Mouse (Mus musculus): ENCODE measurements at regions not wholly inside any gene's neighbourhood (a gene's known extent, or its start where the extent isn't known, plus 50 kb on each side); places are given as distances from the start of the nearest gene placed in this dataset.

DNA sequence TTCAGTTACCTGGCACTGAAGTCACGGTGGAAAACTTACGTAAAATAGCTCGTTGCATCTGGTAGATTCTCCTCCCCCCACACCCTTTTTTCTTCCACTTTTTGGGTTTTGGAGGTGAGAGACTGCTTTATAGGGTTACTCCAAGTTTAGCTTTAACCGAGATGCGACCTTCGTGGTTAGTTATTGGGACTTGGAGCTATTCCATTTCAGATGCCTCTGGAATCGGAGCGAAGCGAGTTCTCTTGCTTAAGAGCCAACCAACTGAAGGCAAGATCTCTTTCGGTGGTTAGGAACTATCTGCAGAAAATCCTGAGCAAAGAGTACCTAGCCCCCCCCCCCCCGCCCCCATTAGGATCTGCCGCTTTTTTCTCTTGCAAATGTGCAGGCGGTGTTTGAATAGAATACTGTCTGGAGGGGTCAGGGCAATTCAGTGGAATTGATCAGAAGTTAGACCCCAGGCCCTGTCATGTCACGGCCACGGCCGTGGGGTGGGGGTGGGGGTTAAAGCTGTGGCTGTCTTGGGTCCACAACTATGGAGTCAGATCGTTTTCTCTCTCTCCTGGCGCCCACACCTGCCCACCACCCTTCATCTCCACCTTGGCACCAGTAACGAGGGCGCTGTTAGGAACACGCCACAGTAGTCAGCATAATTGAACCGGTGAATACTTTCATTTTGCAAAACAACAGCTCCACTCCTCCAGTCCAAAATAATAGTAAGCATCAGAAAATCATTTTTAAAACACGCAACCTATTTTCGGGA is 229.6 kb downstream of the Mef2c start:
- Histone ChIP-seq H3K27me3 (ENCODE audit: low read depth, poor library complexity, severe bottlenecking) (peaks cover 74% of the 10 kb centered on the region), H3K9me3 (replicated peaks) (no peaks in the 10 kb centered on the region), H3K4me1 (peaks cover 52% of the 10 kb centered on the region), H3K36me3 (peaks cover 42% of the 10 kb centered on the region), H3K27ac (replicated peaks) (peak overlapping the region; percentile 100), H3K4me3 (peak overlapping the region; percentile 85)
- DNase-seq (ENCODE audit: low spot score) = peak; percentile 63
- WGBS = 2% methylated on average over 24 of the region's 24 CpGs

DNA sequence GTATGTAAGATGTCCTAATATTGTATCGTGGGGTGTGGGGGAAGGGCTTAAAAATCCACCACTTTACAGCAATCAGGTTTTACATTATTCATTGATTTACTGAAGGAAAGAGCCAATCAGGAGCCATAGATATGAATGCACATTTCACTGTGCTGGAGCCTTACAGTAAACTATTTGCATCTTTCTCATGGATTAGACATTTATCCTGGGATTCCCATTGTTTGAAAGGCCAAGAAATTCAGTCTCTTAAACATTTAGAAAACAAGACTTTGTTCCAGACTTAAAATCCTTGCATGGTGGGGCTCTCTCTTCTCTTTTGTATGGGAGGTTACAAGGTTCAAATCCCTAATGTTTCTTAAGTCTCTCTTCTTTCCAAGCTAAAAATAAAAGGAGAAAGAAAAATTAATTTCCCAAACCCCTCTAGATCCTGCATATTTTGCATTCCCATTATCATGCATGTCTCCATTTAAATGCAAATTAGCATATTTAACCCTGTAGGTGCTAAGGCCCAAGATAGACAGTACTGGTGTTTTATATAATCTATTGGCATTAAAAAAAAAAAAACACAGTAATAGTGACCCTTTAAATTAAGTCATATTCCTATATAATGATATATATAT is 230.3 kb downstream of the Mef2c start:
- Histone ChIP-seq H3K4me3 (peak overlapping the region; percentile 85), H3K27me3 (ENCODE audit: low read depth, poor library complexity, severe bottlenecking) (peaks cover 73% of the 10 kb centered on the region), H3K4me1 (peaks cover 55% of the 10 kb centered on the region), H3K9me3 (replicated peaks) (no peaks in the 10 kb centered on the region), H3K36me3 (peaks cover 49% of the 10 kb centered on the region), H3K27ac (replicated peaks) (peak overlapping the region; percentile 100)
- no peak for DNase-seq (ENCODE audit: low spot score)
- 0% methylated on average over 1 of the region's 1 CpGs for WGBS

DNA sequence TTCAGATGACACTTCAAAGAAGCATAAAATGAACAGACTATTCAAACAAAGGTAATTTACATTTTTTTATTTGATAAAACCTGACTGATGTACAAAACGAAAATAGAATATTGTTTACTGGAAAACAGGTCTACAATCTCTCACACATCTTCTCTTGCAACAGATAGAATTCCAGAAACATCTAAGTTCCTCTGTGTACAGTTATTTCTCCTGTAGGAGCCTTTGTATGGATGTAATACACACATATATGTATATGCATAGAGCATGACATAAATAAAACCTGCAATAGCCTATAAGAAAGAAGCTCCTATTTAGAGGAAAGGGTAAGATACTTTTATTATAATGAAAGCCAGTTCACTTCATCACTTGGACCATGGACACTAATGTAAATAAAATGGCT is 230.8 kb downstream of the Mef2c start:
- H3K4me1 ChIP-seq = peaks cover 60% of the 10 kb centered on the region
- H3K27me3 ChIP-seq (ENCODE audit: low read depth, poor library complexity, severe bottlenecking) = peaks cover 75% of the 10 kb centered on the region
- no peaks in the 10 kb centered on the region for H3K9me3 ChIP-seq (replicated peaks)
- H3K27ac ChIP-seq (replicated peaks) = peak overlapping the region; percentile 88; the same call in 1 of the 2 replicates
- peaks cover 49% of the 10 kb centered on the region for H3K36me3 ChIP-seq
- whole genome bisulfite sequencing = 7% methylated on average over 1 of the region's 1 CpGs
- no peak for DNase-seq (ENCODE audit: low spot score)
- peak overlapping the region; percentile 85 for H3K4me3 ChIP-seq

DNA sequence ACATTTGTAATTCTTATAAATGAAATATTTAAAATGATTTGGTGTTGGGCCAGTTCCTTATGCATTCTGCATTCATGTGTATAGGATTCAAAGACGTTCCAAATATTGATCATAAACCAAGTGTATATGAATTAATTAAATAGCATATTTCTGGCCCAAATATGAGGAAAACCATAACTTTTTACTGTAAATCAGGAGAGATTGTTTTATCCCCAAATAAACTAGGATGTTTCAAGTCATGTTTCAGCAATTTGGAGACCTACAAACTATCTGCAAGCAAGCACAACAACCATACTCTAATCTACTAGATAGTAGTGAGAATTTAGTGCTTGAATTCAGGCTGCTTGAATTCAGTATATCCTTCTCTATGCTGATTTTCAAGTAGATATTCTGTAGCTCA is 231.3 kb downstream of the Mef2c start:
- DNase-seq (ENCODE audit: low spot score) = no peak

DNA sequence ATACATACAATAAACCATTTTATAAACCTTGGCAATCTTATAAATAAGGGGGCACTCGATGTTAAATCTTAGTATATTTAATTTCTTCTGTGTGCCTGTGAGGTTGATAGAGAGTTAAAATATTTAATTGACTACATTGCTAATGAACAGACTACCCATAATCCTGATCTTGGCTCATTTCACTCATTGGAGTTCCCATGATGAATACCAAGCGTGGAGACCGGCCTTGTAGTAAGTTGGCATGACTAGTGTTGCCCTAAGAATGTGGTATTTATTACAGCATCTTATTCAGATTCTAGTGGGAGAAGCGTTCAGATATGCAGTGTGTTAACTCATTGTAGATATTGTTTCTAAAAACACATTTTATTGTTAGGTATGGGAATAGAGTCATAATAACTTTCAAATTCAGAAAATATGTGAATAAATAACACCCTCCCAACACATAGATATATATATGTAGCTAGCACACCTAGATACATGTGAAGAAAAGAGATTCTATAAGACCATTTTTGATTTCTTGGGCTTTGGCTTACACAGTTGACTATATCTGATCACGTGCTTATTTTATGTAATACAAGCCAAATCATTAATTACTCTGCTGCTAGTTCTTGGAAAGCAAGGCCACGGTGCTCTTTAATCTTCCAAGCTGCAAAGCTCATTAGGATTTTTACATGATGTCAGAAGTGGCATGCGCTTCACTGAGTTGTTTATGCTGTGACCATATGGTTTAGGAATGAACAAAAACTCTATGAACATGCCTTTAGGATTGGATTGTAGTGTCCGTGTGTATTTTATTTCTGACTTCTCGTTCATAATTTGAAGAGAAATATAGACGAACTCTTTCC is 232.0 kb downstream of the Mef2c start:
- peak overlapping the region; percentile 88; the same call in 1 of the 2 replicates for H3K27ac ChIP-seq (replicated peaks)
- H3K4me1 ChIP-seq = peaks cover 69% of the 10 kb centered on the region
- peak overlapping the region; percentile 85 for H3K4me3 ChIP-seq
- 47% methylated on average over 10 of the region's 10 CpGs for WGBS
- DNase-seq (ENCODE audit: low spot score) = no peak
- peaks cover 78% of the 10 kb centered on the region for H3K27me3 ChIP-seq (ENCODE audit: low read depth, poor library complexity, severe bottlenecking)
- H3K36me3 ChIP-seq = peaks cover 56% of the 10 kb centered on the region
- no peaks in the 10 kb centered on the region for H3K9me3 ChIP-seq (replicated peaks)

More for the DNA sequence above, 231.3 kb downstream of the Mef2c start:
- H3K36me3 ChIP-seq = peaks cover 52% of the 10 kb centered on the region
- H3K9me3 ChIP-seq (replicated peaks) = no peaks in the 10 kb centered on the region
- peak overlapping the region; percentile 85 for H3K4me3 ChIP-seq
- 70% methylated on average over 1 of the region's 1 CpGs for WGBS
- peaks cover 65% of the 10 kb centered on the region for H3K4me1 ChIP-seq
- H3K27me3 ChIP-seq (ENCODE audit: low read depth, poor library complexity, severe bottlenecking) = peaks cover 77% of the 10 kb centered on the region
- H3K27ac ChIP-seq (replicated peaks) = peak overlapping the region; percentile 88; the same call in 1 of the 2 replicates

DNA sequence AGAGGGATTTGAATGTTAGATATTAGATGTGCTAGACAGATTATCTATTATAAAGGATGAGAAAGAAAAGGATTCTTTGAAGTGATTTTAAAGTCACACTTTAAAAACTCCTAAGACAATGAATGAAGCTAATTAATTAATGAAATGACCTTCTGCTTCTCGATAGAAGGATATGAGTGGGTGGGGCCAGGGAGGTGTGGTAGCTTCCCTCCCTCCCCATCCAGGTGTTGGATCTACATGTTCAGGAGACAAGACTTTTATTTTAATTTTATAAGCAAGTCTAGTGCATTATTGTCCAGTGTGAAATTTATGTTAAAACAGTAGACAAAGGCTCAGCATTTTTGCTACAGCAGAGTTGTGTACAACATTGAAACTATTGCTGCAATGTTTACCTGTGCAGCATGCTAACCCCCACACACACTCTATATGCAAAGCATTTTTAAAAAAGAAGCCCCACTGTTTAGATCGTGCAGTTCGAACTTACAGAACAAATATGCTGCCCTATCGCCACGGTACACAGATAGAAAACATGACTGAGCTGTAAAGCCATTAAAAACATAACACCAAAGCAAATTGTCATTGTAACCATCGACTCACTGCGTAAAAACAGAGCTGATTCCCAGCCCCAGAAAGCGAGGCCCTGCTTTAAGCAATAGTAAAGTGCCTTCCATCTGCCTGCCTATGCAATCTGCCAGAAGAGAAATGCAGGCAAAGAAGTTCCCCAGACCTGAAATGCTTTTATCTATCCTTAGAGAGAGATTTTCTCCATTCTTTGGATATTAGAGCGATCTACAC is 233.4 kb downstream of the Mef2c start:
- H3K36me3 ChIP-seq = peaks cover 57% of the 10 kb centered on the region

DNA sequence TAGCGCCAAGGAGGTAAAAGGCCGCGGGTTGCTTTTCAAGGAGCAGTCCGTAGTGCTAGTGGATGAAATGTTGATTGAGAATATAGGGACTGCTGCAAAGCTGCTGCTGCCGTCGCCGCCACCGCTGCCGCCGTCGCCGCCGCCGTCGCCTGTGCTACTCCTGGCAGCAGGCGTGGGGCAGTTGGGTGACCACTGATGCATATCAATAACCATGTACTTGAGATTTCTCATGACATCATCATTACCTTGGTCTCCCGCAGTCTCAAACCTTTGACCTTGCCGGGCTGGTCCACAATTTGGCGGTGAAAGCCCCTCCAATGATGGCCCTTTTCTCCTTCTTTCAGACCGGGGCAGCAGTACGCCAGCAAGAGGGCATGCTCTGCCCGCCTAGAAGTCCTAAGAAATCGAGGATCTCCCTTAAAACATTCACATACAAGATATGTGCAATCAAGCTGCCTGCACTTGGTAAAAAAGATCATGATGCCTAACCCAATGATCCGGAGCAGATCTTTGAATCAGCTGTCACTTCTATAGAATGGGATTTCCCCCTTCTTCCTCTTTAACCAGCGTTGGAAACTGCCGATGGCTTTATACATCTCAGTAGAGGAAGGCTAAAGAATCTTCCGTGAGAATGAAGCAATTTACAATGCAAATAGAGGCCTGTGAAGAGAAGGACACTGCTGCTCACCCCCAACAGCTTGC is 234.1 kb downstream of the Mef2c start:
- peaks cover 76% of the 10 kb centered on the region for H3K4me1 ChIP-seq
- DNase-seq (ENCODE audit: low spot score) = peak; percentile 74
- H3K27me3 ChIP-seq (ENCODE audit: low read depth, poor library complexity, severe bottlenecking) = peaks cover 70% of the 10 kb centered on the region
- peak overlapping the region; percentile 85 for H3K4me3 ChIP-seq
- under 1% methylated on average over 27 of the region's 27 CpGs for WGBS
- peaks cover 53% of the 10 kb centered on the region for H3K36me3 ChIP-seq
- H3K9me3 ChIP-seq (replicated peaks) = no peaks in the 10 kb centered on the region
- H3K27ac ChIP-seq (replicated peaks) = peak overlapping the region; percentile 88

More for the DNA sequence above, 233.4 kb downstream of the Mef2c start:
- Histone ChIP-seq H3K27me3 (ENCODE audit: low read depth, poor library complexity, severe bottlenecking) (peaks cover 77% of the 10 kb centered on the region), H3K9me3 (replicated peaks) (no peaks in the 10 kb centered on the region), H3K4me1 (peaks cover 71% of the 10 kb centered on the region), H3K27ac (replicated peaks) (peak overlapping the region; percentile 88), H3K4me3 (peak overlapping the region; percentile 85)
- DNase-seq (ENCODE audit: low spot score) = no peak
- WGBS = 4% methylated on average over 9 of the region's 9 CpGs

DNA sequence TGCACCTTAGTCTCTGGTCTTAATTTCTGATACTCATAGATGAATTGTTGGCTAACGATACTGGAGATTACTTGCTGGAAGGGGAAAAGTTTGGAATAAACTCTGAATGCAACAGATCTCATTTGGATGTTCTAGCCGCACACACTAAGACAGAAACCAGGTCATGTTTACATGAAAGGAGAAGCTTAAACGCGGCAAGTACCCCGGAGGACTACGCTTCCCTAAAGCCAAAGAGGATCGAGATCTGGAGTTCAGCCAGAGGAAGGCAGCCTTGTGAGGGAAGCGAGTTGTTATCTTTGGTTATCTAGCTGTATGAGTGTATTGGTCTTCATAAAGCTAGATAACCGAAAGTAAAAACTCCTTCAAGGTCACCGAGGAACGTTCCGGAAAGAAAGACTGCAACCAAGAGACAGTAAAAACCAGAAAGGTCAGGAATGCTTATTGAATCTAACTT is 234.7 kb downstream of the Mef2c start:
- Histone ChIP-seq H3K9me3 (replicated peaks) (no peaks in the 10 kb centered on the region), H3K27me3 (ENCODE audit: low read depth, poor library complexity, severe bottlenecking) (peaks cover 64% of the 10 kb centered on the region), H3K27ac (replicated peaks) (peak overlapping the region; percentile 88), H3K36me3 (peaks cover 53% of the 10 kb centered on the region), H3K4me1 (peaks cover 76% of the 10 kb centered on the region), H3K4me3 (peak overlapping the region; percentile 85)
- 2% methylated on average over 12 of the region's 12 CpGs for WGBS
- DNase-seq (ENCODE audit: low spot score) = peak; percentile 52

DNA sequence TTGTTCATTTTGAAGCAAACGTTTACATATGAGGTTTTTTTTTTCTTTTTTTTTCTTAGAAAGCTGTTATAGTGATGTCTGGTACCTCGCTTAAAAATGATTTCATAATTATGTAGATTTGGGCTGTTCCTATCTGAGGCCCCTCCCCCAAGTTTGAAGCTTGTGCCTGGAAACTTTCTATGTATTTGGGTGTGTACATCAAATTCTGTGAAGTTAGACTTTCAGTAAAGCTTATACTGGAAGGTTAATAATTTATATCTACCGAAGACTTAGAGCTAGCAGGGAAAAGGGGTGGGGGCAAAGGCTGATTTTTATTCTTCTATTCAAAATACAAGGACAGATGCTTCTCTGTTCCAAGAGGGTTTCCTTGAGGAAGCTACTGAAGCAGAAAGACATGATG is 235.3 kb downstream of the Mef2c start:
- Histone ChIP-seq H3K36me3 (peaks cover 53% of the 10 kb centered on the region), H3K4me3 (peak overlapping the region; percentile 85), H3K4me1 (peaks cover 81% of the 10 kb centered on the region), H3K27ac (replicated peaks) (peak overlapping the region; percentile 88), H3K27me3 (ENCODE audit: low read depth, poor library complexity, severe bottlenecking) (peaks cover 66% of the 10 kb centered on the region), H3K9me3 (replicated peaks) (no peaks in the 10 kb centered on the region)
- no peak for DNase-seq (ENCODE audit: low spot score)
- 6% methylated on average over 3 of the region's 3 CpGs for WGBS

DNA sequence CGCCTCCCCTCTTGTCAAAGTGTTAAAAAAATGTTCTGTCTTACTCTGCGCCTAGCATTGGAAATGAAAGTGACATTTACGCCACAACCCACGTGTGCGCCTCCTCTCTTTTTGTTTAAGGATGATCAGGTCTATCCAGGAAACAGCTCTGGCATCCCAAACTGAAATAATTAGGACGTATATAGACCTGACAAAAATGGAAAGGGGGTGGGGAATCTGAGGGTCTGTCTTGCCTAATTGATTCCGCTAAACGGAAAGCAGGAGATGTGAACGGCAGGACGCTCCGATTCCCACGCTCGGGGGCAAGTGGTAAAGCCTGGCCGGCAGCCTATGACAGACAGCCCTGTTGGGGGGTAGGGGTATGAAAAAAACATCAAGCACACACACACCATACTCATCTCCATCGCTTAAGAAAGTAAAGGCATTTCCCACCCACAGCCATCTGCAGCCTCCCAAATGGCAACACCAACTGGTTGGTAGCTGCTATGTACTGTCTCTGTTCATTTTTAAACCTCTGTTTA is 235.8 kb downstream of the Mef2c start:
- WGBS = 2% methylated on average over 15 of the region's 15 CpGs
- Histone ChIP-seq H3K4me3 (peak overlapping the region; percentile 85), H3K4me1 (peaks cover 86% of the 10 kb centered on the region), H3K27me3 (ENCODE audit: low read depth, poor library complexity, severe bottlenecking) (peaks cover 66% of the 10 kb centered on the region), H3K36me3 (peaks cover 52% of the 10 kb centered on the region), H3K27ac (replicated peaks) (peak overlapping the region; percentile 88), H3K9me3 (replicated peaks) (no peaks in the 10 kb centered on the region)
- DNase-seq (ENCODE audit: low spot score) = peak; percentile 87

DNA sequence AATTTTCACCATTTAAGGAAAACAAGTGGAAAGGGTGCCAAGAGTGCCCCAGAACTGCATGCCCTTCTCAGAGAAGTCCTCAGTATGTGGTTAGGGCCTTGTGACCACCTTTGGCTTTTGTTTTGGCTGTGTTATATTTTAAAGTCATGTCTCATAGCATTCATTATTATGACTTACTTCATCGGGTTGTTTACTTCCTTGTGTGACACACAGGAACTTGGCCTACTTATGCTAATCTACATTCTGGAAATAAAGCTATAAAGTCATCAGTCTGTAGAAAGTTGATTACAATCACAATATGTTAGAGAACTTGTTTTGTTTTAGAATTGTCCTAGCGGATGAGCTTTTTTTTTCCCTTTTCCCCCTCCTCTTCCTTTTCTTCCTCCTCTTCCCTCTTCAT is 236.3 kb downstream of the Mef2c start:
- H3K27me3 ChIP-seq (ENCODE audit: low read depth, poor library complexity, severe bottlenecking) = peaks cover 61% of the 10 kb centered on the region
- H3K9me3 ChIP-seq (replicated peaks) = no peaks in the 10 kb centered on the region
- no peak for DNase-seq (ENCODE audit: low spot score)
- WGBS = 12% methylated on average over 2 of the region's 2 CpGs
- peaks cover 47% of the 10 kb centered on the region for H3K36me3 ChIP-seq
- H3K4me1 ChIP-seq = peaks cover 88% of the 10 kb centered on the region
- H3K27ac ChIP-seq (replicated peaks) = peak overlapping the region; percentile 88
- H3K4me3 ChIP-seq = peak overlapping the region; percentile 85

Measured in midbrain, embryonic 10.5 days (tissue).